Mouse (Mus musculus) MEL (cell line): ENCODE data around the gene Rdh16f1. TPM values are rescaled to one million over a fixed set of nuclear protein-coding genes. Genes with fewer than 3 reads are reported as not detected.

Experiments
- DNase-seq: peaks from one replicate; pipeline ENCODE4 v3.0.0; 2011; ENCODE audit warnings: low read depth, low spot score
- H3K27ac ChIP-seq: 2 replicates; pipeline ENCODE4 v1.5.1; 2012; ENCODE audit warnings: low read depth, mild to moderate bottlenecking, control low read depth, low read length, moderate library complexity; ENCODE audit not compliant: control insufficient read depth
- H3K27me3 ChIP-seq, 2 experiments: fragments of 150-350 bp in 1 of 2; sonication (generic) in 1 of 2; 2 replicates each; pipeline ENCODE4 v1.6.1; 2012; ENCODE audit warnings: low read length in 2 of 2, mild to moderate bottlenecking in 2 of 2, improper control_type of control experiment in 1 of 2, moderate library complexity in 1 of 2; ENCODE audit not compliant: insufficient read depth in 2 of 2, control insufficient read depth in 1 of 2
- H3K36me3 ChIP-seq, 2 experiments: 2 replicates each; pipeline ENCODE4 v1.6.1; 2012 to 2014; ENCODE audit warnings: low read length in 2 of 2, improper control_type of control experiment in 1 of 2, inconsistent platforms in 1 of 2, mild to moderate bottlenecking in 1 of 2; ENCODE audit not compliant: insufficient read depth in 2 of 2, control insufficient read depth in 1 of 2
- H3K4me1 ChIP-seq, 2 experiments: fragments of 150-350 bp in 1 of 2; sonication (generic) in 1 of 2; 2 replicates each; pipeline ENCODE4 v1.6.1; 2012; ENCODE audit warnings: low read length in 2 of 2, improper control_type of control experiment in 1 of 2, mild to moderate bottlenecking in 1 of 2; ENCODE audit not compliant: insufficient read depth in 2 of 2, control insufficient read depth in 1 of 2
- H3K4me3 ChIP-seq, 2 experiments: fragments of 150-350 bp in 1 of 2; sonication (generic) in 1 of 2; 2 replicates each; pipeline ENCODE4 v1.5.1; 2012; ENCODE audit warnings: low read depth in 2 of 2, low read length in 2 of 2, mild to moderate bottlenecking in 2 of 2, moderate library complexity in 2 of 2, control low read depth in 1 of 2, improper control_type of control experiment in 1 of 2; ENCODE audit not compliant: control insufficient read depth in 1 of 2, insufficient read depth in 1 of 2
- H3K79me2 ChIP-seq: 2 replicates; pipeline ENCODE4 v1.6.1; 2012; ENCODE audit warnings: mild to moderate bottlenecking, low read length, moderate library complexity; ENCODE audit not compliant: control insufficient read depth, poor library complexity, insufficient read depth
- H3K9ac ChIP-seq: 2 replicates; pipeline ENCODE4 v1.6.1; 2012; ENCODE audit warnings: low read depth, mild to moderate bottlenecking, control low read depth, low read length, moderate library complexity; ENCODE audit not compliant: control insufficient read depth, poor library complexity, severe bottlenecking
- H3K9me3 ChIP-seq: fragments of 150-350 bp; sonication (generic); replicated peaks from 2 replicates; pipeline ENCODE4 v1.6.1; 2012; ENCODE audit warnings: mild to moderate bottlenecking, low read length, improper control_type of control experiment, moderate library complexity; ENCODE audit not compliant: insufficient read depth
- CHD1 ChIP-seq: IDR thresholded peaks from 2 replicates; pipeline ENCODE4 v1.6.1; 2012; ENCODE audit warnings: low read depth, mild to moderate bottlenecking, inconsistent platforms, low read length, improper control_type of control experiment
- E2F4 ChIP-seq: IDR thresholded peaks from 2 replicates; pipeline ENCODE4 v1.6.1; 2011; ENCODE audit warnings: low read depth, low read length, improper control_type of control experiment, borderline replicate concordance
- HCFC1 ChIP-seq: IDR thresholded peaks from 2 replicates; pipeline ENCODE4 v1.6.1; 2012; ENCODE audit warnings: low read depth, mild to moderate bottlenecking, inconsistent platforms, low read length, improper control_type of control experiment, moderate library complexity
- KAT2A ChIP-seq: conservative IDR thresholded peaks from 2 replicates; pipeline ENCODE4 v1.6.1; 2012; ENCODE audit warnings: low read depth, low read length, improper control_type of control experiment, inconsistent platforms
- MAX ChIP-seq: IDR thresholded peaks from 2 replicates; pipeline ENCODE4 v1.6.1; 2011; ENCODE audit warnings: low read length, improper control_type of control experiment
- MEF2A ChIP-seq: IDR thresholded peaks from 2 replicates; pipeline ENCODE4 v1.6.1; 2014; ENCODE audit warnings: low read depth, mild to moderate bottlenecking, inconsistent platforms, low read length, improper control_type of control experiment; ENCODE audit not compliant: poor library complexity, insufficient replicate concordance, severe bottlenecking; ENCODE audit errors: extremely low read depth
- MYB ChIP-seq: IDR thresholded peaks from 2 replicates; pipeline ENCODE4 v1.6.1; 2011; ENCODE audit warnings: mild to moderate bottlenecking, low read depth, low read length, improper control_type of control experiment
- NELFE ChIP-seq: IDR thresholded peaks from 2 replicates; pipeline ENCODE4 v1.6.1; 2011; ENCODE audit warnings: low read depth, low read length, improper control_type of control experiment
- NRF1 ChIP-seq: IDR thresholded peaks from 2 replicates; pipeline ENCODE4 v1.6.1; 2014; ENCODE audit warnings: low read depth, mild to moderate bottlenecking, inconsistent platforms, low read length, improper control_type of control experiment, moderate library complexity; ENCODE audit not compliant: poor library complexity, insufficient read depth, severe bottlenecking
- POLR2AphosphoS5 ChIP-seq: IDR thresholded peaks from 2 replicates; pipeline ENCODE4 v1.6.1; 2012; ENCODE audit warnings: low read depth, borderline replicate concordance, mild to moderate bottlenecking, inconsistent platforms, low read length, moderate library complexity, mixed read lengths
- RAD21 ChIP-seq: IDR thresholded peaks from 2 replicates; pipeline ENCODE4 v1.6.1; 2011; ENCODE audit warnings: mild to moderate bottlenecking, low read depth, low read length, improper control_type of control experiment
- TBP ChIP-seq: IDR thresholded peaks from 2 replicates; pipeline ENCODE4 v1.8.0; 2011; ENCODE audit warnings: low read depth, low read length, improper control_type of control experiment
- TCF12 ChIP-seq: IDR thresholded peaks from 2 replicates; pipeline ENCODE4 v1.6.1; 2014; ENCODE audit warnings: low read depth, mild to moderate bottlenecking, inconsistent platforms, low read length, improper control_type of control experiment, moderate library complexity
- ZC3H11A ChIP-seq: IDR thresholded peaks from 2 replicates; pipeline ENCODE4 v1.6.1; 2012; ENCODE audit warnings: low read depth, mild to moderate bottlenecking, inconsistent platforms, low read length, improper control_type of control experiment
- ZKSCAN1 ChIP-seq: IDR thresholded peaks from 2 replicates; pipeline ENCODE4 v1.6.1; 2012; ENCODE audit warnings: low read depth, mild to moderate bottlenecking, inconsistent platforms, low read length, improper control_type of control experiment, moderate library complexity
- ZNF384 ChIP-seq: IDR thresholded peaks from 2 replicates; pipeline ENCODE4 v1.6.1; 2012; ENCODE audit warnings: low read depth, mild to moderate bottlenecking, inconsistent platforms, low read length, improper control_type of control experiment
- polyA plus RNA-seq, 2 experiments: library from polyadenylated mRNA; stranded (reverse) in 1 of 2; unstranded in 1 of 2; fragments of >175 nt in 1 of 2; fragments of >200 nt in 1 of 2; gene quantifications; 2 replicates each; pipeline versions ENCODE4 v1.2.1 to v1.2.4; 2012; ENCODE audit warnings: low replicate concordance in 2 of 2, low read depth in 1 of 2; ENCODE audit not compliant: insufficient read length in 2 of 2, insufficient read depth in 1 of 2, missing spikeins in 1 of 2
- total RNA-seq: library from RNA; depleted of rRNA; stranded (reverse); fragments of 300-350 nt; gene quantifications from 2 replicates; pipeline ENCODE4 v1.2.3, GENCODE M21; 2012

Gene Rdh16f1
- total and polyA plus RNA-seq, 3 experiments, result not detected

GRCm38 (mm10) chr10:127801612-127802011, 42.0 kb downstream of the Rdh16f1 start:
- no peak overlapping the region for H3K27ac ChIP-seq
- H3K27me3 ChIP-seq, result no peaks in the 10 kb centered on the region
- no peaks in the 10 kb centered on the region for H3K4me1 ChIP-seq
- no peak for DNase-seq
- H3K9me3 ChIP-seq, result no peaks in the 10 kb centered on the region
- H3K9ac ChIP-seq, result no peak overlapping the region
- no peaks in the 10 kb centered on the region for H3K79me2 ChIP-seq
- no peak overlapping the region for H3K4me3 ChIP-seq
- TF ChIP-seq NRF1 (no peak), ZC3H11A (no peak), CHD1 (no peak)
- no peaks in the 10 kb centered on the region for H3K36me3 ChIP-seq

GRCm38 (mm10) chr10:127802236-127802635, 42.6 kb downstream of the Rdh16f1 start:
- no peak for TF ChIP-seq ZKSCAN1
- no peak for TF ChIP-seq HCFC1
- no peak for TF ChIP-seq MAX
- no peak for TF ChIP-seq ZNF384
- TF ChIP-seq TBP, result no peak
- TF ChIP-seq NELFE, result no peak
- TF ChIP-seq E2F4, result no peak
- TF ChIP-seq MEF2A, result no peak
- TF ChIP-seq TCF12, result no peak
- no peak for TF ChIP-seq POLR2AphosphoS5
- H3K9ac ChIP-seq, result no peak overlapping the region
- no peaks in the 10 kb centered on the region for H3K4me1 ChIP-seq
- no peaks in the 10 kb centered on the region for H3K9me3 ChIP-seq
- H3K27ac ChIP-seq, result no peak overlapping the region
- no peaks in the 10 kb centered on the region for H3K79me2 ChIP-seq
- no peaks in the 10 kb centered on the region for H3K36me3 ChIP-seq
- H3K4me3 ChIP-seq, result no peak overlapping the region
- no peaks in the 10 kb centered on the region for H3K27me3 ChIP-seq
- no peak for DNase-seq

GRCm38 (mm10) chr10:127804416-127804815, 44.8 kb downstream of the Rdh16f1 start:
- H3K27me3 ChIP-seq, result no peaks in the 10 kb centered on the region
- no peak for DNase-seq
- H3K4me1 ChIP-seq, result no peaks in the 10 kb centered on the region
- H3K36me3 ChIP-seq, result no peaks in the 10 kb centered on the region
- no peak overlapping the region for H3K4me3 ChIP-seq
- TF ChIP-seq RAD21 (no peak), NRF1 (no peak), MYB (no peak), KAT2A (no peak)
- no peaks in the 10 kb centered on the region for H3K79me2 ChIP-seq
- no peak overlapping the region for H3K27ac ChIP-seq
- no peak overlapping the region for H3K9ac ChIP-seq
- no peaks in the 10 kb centered on the region for H3K9me3 ChIP-seq
